Mouse (Mus musculus) spleen, postnatal 36 days (tissue): ENCODE results near the gene Atg16l2.

Experiments used
- DNase-seq, 2 experiments: peaks; one replicate each; pipeline ENCODE4 v3.0.0; 2022; ENCODE audit warnings: low spot score in 2 of 2, mixed read lengths in 1 of 2

The Atg16l2 gene

GRCm38 (mm10) chr7:101292696-101293095, 9.4 kb downstream of the Atg16l2 start:
- no peak for DNase-seq

DNA sequence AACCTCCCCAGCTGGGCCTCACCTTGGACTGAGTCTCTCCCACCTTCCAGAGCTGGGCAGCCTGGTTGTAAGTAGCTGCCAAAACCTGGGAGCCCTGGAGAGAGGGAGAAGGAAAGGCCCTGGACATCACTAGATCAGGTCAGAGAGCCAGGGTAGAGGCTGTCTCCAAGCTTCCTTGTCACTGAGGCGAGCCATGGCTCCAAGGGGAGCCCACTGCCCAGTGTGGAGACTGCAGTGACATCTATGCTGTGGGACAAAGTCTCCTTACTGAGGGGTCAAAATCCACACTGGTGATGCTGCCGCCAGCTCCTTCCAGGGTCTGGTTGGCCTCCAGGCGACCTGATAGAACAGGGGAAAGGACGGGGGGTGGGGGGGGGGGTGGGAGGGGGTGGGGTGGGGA, 10.0 kb downstream of the Atg16l2 start:
- DNase-seq = no peak

DNA sequence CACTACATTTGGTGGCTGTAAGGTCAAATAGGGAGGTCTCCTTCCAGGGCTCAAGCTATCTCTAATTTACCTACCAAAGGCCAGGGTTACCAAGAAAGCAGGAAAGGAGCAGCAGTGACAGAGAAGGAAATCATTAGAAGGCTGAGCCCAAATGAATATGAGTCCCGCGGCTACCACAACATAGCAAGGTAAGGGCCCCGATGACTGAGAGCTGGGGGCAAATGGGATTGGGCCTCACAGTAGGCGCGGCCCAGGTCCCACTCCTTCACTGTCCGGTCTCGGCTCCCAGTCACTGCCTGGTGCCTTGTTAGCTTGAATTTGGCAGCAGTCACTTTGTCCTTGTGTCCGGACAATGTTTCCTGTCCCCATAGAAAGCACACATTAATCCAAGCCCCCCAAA, 10.4 kb downstream of the Atg16l2 start:
- DNase-seq = no peak

GRCm38 (mm10) chr7:101291211-101291610, 10.8 kb downstream of the Atg16l2 start:
- no peak for DNase-seq

DNA sequence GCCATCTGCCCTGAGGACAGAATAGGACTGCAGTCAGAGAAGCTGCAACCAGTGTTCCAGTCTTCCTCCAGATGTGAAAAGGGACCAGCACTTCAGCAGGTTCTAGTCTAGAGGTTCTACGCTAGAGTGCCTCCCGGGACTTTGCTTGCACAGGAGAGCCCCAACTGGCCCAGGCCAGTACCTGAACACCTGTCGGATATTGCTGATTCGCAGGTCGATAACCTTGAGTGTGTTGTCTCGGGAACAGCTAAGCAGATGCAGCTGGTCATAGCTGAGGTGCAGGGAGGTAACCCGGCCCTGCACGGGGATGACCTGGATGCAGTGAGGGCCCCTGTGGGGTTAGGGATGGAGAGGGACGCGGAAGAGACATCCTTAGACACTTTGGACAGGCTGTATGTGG, 11.7 kb downstream of the Atg16l2 start:
- DNase-seq = no peak

DNA sequence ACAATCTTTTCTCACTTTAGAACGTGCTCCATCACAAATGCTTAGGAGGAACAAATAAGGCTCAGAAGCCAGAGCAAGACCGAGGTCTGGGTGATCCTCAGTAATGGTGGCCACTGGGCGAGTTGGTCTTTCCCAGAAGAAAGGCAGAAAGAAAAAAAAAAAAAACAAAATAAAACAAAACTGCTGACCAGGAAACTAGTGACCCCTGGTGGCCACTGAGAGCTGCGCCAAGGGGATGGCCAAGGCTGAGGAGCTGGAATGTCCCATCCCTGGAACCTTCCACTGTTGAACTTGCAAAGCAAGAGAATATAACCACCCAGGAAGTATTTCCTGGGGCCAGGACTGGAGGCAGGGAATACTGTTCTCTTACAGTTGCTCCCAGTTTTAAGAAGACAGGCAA, 13.6 kb downstream of the Atg16l2 start:
- no peak for DNase-seq

GRCm38 (mm10) chr7:101287820-101288219, 14.2 kb downstream of the Atg16l2 start:
- DNase-seq = no peak

- no peak for DNase-seq
These were observed 15.2 kb downstream of the Atg16l2 start for GRCm38 (mm10) chr7:101286891-101287290.

DNA sequence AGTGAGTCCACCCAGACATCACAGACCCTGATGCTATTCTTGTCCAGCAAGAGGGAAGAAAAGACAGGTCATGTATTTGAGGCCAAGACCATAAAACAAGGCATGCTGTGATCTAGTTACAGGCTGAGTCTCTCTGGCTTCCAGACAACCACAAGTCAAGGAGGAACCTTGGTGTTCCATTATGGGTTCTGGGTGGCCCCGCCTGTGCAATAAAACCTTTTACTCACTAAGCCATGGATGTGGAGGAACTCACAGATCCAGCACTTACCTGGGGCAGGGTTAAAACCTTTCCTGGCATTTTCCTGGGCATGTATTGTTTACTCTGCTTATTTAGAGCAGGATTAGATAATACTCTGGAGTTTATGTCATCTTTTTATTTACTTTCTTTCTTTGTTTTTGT, 17.5 kb downstream of the Atg16l2 start:
- no peak for DNase-seq

DNA sequence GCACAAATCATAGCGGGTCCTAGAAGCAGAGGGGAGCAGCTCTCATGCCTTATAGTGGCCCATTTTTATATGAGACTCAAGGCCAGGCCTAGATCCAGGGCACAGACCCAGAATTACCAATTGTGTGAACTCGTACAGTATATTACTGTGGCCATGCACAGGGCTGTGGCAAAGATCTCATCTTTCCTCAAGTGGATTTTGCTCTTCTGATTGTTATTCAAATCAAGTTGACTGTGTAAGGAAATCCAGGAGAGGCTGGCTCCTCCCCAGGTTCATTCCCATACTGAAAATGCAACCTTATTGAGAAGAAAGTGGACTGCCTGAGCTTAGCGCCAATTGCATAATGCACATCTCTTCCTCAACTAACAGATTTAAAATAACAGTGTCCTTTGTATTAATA, 19.3 kb downstream of the Atg16l2 start:
- DNase-seq = no peak

DNA sequence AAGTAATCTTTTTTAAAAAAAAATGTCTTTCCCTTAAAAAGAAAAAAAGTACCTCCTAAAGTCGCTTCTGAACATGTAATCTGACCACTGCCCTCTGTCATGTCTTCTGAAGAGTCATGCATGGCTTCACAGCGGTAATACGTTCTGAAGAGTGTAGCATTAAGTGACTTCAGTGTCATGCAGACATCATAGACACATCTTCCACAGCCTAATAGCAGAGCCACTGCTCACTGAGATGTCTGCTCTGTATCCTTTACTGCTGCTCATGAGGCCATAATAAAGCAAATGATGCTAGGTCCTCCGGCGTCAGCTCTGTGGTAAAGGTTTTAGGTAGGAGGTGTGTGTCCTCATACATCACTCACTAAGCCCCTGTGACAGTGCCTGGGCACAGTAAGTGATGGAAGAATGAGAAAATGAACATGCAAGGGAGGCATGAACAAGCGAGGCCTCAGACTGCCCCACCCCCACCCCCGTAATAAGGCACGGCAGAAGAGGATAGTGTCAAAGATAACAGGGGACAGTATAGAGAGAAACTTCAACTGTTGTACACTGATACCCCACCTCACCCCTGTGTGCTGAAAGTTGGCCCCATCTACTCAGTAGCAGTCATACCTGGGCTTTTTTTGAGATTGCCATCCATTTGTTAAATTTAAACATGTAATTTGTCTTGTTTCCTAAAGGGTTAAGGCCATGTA, 29.4 kb downstream of the Atg16l2 start:
- DNase-seq = no peak

GRCm38 (mm10) chr7:101271602-101272001, 30.4 kb downstream of the Atg16l2 start:
- DNase-seq = no peak

DNA sequence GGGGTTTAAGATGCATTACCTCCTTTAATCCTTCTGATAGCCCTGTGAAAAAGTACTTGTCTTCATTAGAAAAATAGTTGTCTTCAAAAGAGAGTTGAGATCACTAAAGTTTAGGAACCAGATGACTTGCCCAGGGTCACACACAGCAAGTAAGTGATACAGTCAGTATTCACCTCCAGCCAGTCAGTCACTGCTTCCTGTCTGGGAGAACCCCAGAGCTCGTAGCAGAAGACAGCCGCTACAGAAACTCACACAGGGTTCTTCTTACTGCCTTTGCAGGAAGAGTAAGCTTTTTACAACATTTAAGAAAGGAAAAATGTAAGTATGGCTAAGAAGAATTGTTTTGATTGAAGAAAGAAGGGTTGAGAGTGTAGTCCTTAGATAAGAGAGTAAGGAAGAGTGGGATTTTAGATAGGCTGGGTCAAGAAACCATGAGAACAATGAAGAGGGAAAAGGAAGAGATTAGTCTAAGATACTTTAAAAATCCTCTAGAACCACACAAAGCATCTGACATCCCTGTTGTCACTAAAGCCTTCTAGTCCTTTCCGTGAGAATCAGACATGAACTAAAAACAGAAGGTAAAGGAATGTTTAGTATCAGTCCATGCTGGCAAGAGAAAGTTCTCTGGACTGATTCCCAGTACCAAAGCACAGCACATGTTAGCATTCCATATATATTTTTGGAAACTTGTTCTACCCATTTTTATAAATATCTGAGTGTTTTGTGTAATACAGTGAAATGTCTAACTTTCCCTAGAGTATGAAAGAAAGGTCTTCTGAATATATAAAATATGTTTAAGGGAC, 34.4 kb downstream of the Atg16l2 start:
- no peak for DNase-seq

DNA sequence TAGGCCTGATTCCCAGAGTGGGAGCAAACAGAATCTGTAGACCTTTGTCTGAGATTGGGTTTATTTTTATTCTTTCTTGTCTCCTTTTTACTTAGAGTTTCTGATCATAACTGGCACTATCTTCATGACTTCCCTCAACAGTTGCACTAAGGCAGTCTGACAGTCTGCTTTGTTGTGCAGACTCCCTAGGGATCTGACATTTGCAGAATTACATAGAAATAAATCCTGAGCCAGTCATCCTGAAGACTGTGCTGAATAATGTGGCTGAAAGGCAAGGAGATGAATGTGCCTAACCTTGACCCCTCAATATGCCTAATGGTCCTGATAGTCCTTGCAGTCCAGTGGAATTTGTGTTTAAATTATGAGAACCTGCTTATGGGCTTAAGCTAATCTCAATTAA, 38.5 kb downstream of the Atg16l2 start:
- no peak for DNase-seq

GRCm38 (mm10) chr7:101261941-101262546, 40.0 kb downstream of the Atg16l2 start:
- DNase-seq = no peak

DNA sequence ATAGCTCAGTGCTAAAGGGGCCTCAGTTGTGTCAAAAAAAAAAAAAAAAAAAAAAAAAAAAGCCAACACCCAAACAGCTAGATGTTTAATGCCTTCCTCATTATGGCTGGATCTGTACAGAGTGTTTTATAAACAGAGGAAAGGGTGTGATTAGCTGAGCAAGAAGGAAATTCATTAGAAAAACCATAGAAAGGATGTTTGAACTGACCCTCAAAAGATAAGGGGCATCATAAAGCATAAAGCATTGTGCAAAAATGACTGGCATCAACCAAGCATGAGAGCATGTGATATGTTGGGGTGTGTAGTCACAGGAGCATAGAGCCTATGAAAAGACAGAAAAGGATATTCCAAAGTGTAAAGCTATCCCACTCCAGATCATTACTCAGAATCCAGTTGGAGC, 43.6 kb downstream of the Atg16l2 start:
- no peak for DNase-seq

DNA sequence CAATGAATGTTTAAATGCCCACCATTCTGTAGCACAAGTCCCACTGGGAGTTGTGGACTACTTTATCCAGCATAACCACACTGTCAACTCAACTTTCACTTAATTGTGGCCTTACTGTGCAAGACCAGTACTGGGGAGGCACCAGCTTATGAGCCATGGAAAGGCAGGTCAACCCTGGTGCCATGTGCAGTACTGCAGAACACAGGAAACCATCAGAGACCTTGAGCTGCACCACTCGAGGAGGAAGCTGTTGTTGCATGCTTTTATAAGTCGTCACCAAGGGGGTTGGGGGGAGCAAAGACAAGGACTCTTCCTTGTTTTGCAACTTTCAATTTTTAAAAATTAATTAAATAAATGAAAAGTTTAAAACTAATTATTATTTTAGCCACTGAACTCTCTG, 49.0 kb downstream of the Atg16l2 start:
- peak; percentile 55 to 56 for DNase-seq

GRCm38 (mm10) chr7:101249173-101249572, 52.9 kb downstream of the Atg16l2 start:
- DNase-seq = no peak

DNA sequence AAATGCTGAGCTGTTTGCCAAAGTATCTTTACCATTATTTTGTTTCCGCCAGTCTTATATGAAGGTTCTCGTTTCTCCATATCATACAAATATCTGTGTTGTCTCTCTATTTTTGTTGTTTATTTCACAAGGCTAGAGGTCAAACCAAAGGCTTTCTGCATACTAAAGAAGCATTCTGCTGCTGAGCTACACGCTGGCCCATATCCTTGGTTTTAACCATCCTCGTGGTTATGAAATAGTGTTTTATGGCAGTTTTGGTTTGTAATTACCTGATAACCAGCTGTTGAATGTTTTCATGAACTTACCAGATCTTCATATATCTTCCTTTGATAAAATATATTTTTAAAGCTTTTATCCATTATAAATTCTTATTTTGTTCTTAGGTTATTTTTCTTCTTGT, 53.3 kb downstream of the Atg16l2 start:
- no peak for DNase-seq

- no peak for DNase-seq
These were observed 65.2 kb downstream of the Atg16l2 start for GRCm38 (mm10) chr7:101236712-101237473.

DNA sequence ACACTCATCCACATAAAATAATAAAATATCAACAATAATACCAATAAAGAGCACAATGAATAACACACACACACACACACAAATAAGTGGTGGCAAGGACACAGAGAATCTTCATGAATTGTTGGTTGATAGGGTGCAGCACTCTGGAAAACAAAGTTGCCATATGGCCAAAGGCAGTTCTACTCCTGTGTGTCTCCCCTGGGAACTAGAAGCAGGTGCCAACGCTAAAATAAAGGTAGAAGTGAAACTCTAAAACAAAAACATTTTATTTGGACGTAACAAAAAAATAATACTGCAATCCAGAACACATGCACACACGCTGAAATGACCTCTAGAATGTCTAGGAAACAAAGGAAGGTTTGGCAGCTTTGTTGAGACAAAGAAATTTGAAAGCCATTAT, 69.3 kb downstream of the Atg16l2 start:
- peak; percentile 51 to 62 for DNase-seq

DNA sequence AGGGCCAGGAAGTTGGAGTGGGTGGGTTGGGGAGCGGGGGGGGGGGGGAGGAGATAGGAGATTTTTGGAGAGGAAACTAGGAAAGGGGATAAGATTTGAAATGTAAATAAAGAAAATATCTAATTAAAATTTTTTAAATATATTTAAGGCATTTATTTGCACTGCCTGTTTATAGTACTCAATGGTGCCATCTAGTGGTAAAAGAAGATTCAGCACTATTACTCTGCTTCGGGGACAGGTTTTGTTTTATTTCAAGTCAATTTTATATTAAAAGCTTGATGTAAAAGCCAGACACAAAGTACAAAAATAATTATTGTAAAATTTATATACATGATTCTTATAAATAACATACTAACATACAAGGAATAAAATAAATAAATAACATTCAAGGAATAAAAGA, 70.6 kb downstream of the Atg16l2 start:
- peak; percentile 21 to 56 for DNase-seq
